Mouse (Mus musculus): Measurements from ENCODE around the gene Ehbp1.
A peak's percentile ranks its signal among the peaks of the same experiment; 100 is the strongest.

The Ehbp1 gene

GRCm38 (mm10) chr11:21998141-21999047 lies 343.7 kb downstream of the Ehbp1 start:
- DNase-seq, result peak; percentile 48

GRCm38 (mm10) chr11:21997561-21998140 lies 344.4 kb downstream of the Ehbp1 start:
- peak; percentile 35 for DNase-seq

- peak; percentile 27 for DNase-seq
Measured at GRCm38 (mm10) chr11:21996661-21997560, 345.2 kb downstream of the Ehbp1 start.

GRCm38 (mm10) chr11:21996325-21996647 lies 345.8 kb downstream of the Ehbp1 start:
- DNase-seq, result peak; percentile 38

GRCm38 (mm10) chr11:21995534-21996324 lies 346.4 kb downstream of the Ehbp1 start:
- peak; percentile 21 for DNase-seq

- DNase-seq, result peak; percentile 23
Measured at GRCm38 (mm10) chr11:21994377-21995370, 347.4 kb downstream of the Ehbp1 start.

- DNase-seq, result peak; percentile 68
Measured at GRCm38 (mm10) chr11:21993597-21994376, 348.3 kb downstream of the Ehbp1 start.

GRCm38 (mm10) chr11:21992761-21993596 lies 349.1 kb downstream of the Ehbp1 start:
- DNase-seq, result peak; percentile 18

GRCm38 (mm10) chr11:21988398-21988946 lies 353.6 kb downstream of the Ehbp1 start:
- no peak for DNase-seq

GRCm38 (mm10) chr11:21985118-21985517 lies 357.0 kb downstream of the Ehbp1 start:
- DNase-seq, result no peak

GRCm38 (mm10) chr11:21974005-21974531 lies 368.0 kb downstream of the Ehbp1 start:
- no peak for DNase-seq

- no peak for DNase-seq
Measured at GRCm38 (mm10) chr11:21973597-21973996, 368.5 kb downstream of the Ehbp1 start.

GRCm38 (mm10) chr11:21968922-21969321 lies 373.2 kb downstream of the Ehbp1 start:
- DNase-seq, result no peak

Data from kidney, adult 18-20 months (tissue).